Mouse (Mus musculus) liver, embryonic 14.5 days (tissue): ENCODE data around the gene Zfp57.

ENCODE experiments used
- CTCF ChIP-seq: IDR thresholded peaks from 2 replicates; pipeline ENCODE4 v1.5.1; 2016; ENCODE audit warnings: antibody characterized with exemption, low read depth, control low read depth
- EP300 ChIP-seq: IDR thresholded peaks from 2 replicates; pipeline ENCODE4 v1.6.1; 2016; ENCODE audit warnings: antibody characterized with exemption, low read depth

DNA sequence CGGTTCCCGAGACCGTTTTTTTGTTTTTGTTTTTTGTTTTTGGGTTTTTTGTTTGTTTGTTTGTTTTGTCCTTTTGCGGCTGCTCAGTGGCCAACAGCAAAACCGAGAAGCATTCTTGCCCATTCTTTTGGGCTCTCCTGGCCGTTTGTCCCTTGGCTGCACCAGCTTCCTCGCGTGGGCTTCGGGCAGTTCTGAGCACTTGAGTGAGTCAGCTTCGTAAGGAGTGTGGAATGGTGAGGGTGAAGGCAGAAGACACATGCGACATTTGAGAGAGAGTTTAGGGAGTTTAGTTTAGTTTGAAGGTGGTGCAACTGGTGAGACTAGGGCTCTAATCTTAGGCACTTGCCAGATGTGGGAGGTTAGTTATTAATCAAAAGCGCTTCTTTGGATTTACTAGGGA, 42.1 kb upstream of the Zfp57 start:
- no peak for TF ChIP-seq EP300
- TF ChIP-seq CTCF: no peak
